Mouse (Mus musculus) retina, postnatal 1 day (tissue): ENCODE measurements around the gene Hpse.

ENCODE experiments used
- DNase-seq: peaks from one replicate; pipeline ENCODE4 v3.0.0-alpha.2; 2012

The Hpse gene

GRCm38 (mm10) chr5:100719235-100720088 lies at the start of gene Hpse:
Gene Hpse, minus strand, starts transcription at chr5:100719716.
- DNase-seq = peak; percentile 67

- DNase-seq = no peak
These were observed 46.5 kb upstream of the Hpse start for GRCm38 (mm10) chr5:100766026-100766425.

- no peak for DNase-seq
These were observed 42.2 kb upstream of the Hpse start for GRCm38 (mm10) chr5:100761736-100762135.

- peak; percentile 14 for DNase-seq
These were observed 40.6 kb upstream of the Hpse start for GRCm38 (mm10) chr5:100760049-100760663.

GRCm38 (mm10) chr5:100758121-100758520 lies 38.6 kb upstream of the Hpse start:
- DNase-seq = no peak

- peak; percentile 91 for DNase-seq
These were observed 33.9 kb upstream of the Hpse start for GRCm38 (mm10) chr5:100753407-100753806.

- DNase-seq = peak; percentile 86
These were observed 32.1 kb upstream of the Hpse start for GRCm38 (mm10) chr5:100751655-100752054.

GRCm38 (mm10) chr5:100750617-100751255 lies 31.2 kb upstream of the Hpse start:
- peak; percentile 23 for DNase-seq

- no peak for DNase-seq
These were observed 19.3 kb upstream of the Hpse start for GRCm38 (mm10) chr5:100738802-100739201.

- DNase-seq = no peak
These were observed 17.4 kb upstream of the Hpse start for GRCm38 (mm10) chr5:100736919-100737318.

- no peak for DNase-seq
These were observed 15.0 kb upstream of the Hpse start for GRCm38 (mm10) chr5:100734535-100734934.

- DNase-seq = no peak
These were observed 9.2 kb upstream of the Hpse start for GRCm38 (mm10) chr5:100728757-100729156.

- no peak for DNase-seq
These were observed 6.5 kb upstream of the Hpse start for GRCm38 (mm10) chr5:100726001-100726400.

GRCm38 (mm10) chr5:100716762-100717161 lies 2.8 kb downstream of the Hpse start:
- no peak for DNase-seq

- no peak for DNase-seq
These were observed 8.3 kb downstream of the Hpse start for GRCm38 (mm10) chr5:100711219-100711618.

GRCm38 (mm10) chr5:100710012-100710411 lies 9.5 kb downstream of the Hpse start:
- DNase-seq = no peak

GRCm38 (mm10) chr5:100709035-100709434 lies 10.5 kb downstream of the Hpse start:
- no peak for DNase-seq

- DNase-seq = peak; percentile 81
These were observed 12.8 kb downstream of the Hpse start for GRCm38 (mm10) chr5:100706675-100707074.

- DNase-seq = no peak
These were observed 15.2 kb downstream of the Hpse start for GRCm38 (mm10) chr5:100704272-100704671.

- DNase-seq = no peak
These were observed 17.2 kb downstream of the Hpse start for GRCm38 (mm10) chr5:100702325-100702724.

GRCm38 (mm10) chr5:100700861-100701620 lies 18.5 kb downstream of the Hpse start:
- no peak for DNase-seq

- no peak for DNase-seq
These were observed 21.6 kb downstream of the Hpse start for GRCm38 (mm10) chr5:100697886-100698285.

- DNase-seq = no peak
These were observed 22.1 kb downstream of the Hpse start for GRCm38 (mm10) chr5:100697398-100697797.
